Mouse (Mus musculus) kidney, postnatal 4 days (tissue): Measurements from ENCODE around the gene Ddx49.
A peak's percentile ranks its signal among the peaks of the same experiment; 100 is the strongest.

Experiments
- DNase-seq, 2 experiments: peaks; one replicate each; pipeline ENCODE4 v3.0.0; 2021; ENCODE audit warnings: mixed read lengths in 2 of 2

Gene Ddx49

DNA sequence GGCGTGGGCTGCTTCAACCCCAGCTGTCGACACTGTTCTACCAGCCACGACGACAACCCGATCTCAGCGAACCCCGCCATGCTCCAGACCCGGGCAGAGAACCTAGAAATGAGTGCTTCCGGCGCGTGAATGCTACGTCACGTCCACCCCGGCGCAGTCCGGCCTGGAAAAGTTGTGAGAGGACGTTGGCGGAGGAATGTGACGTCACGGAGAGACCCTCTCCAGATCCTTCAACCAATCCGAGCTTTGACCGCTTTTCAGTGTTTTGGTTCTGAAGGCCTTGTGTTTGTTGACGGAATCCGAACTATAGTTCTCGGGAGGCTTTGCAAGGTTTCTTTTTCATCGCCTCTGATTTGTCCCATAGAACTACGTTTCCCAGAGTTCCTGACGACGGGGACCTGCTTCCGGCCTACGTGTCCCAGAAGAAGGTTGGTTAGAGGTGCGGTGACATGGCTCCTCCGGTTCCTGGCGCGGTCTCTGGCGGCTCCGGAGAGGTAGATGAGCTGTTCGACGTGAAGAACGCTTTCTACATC lies at the start of gene Ddx49, which contains the start of gene Cope:
Gene Ddx49 (minus strand): TSS at position 132 of the 533 bp plus-strand sequence.
Gene Cope (plus strand): TSS at position 161 of the 533 bp plus-strand sequence.
- DNase-seq = peak; percentile 96 to 97

DNA sequence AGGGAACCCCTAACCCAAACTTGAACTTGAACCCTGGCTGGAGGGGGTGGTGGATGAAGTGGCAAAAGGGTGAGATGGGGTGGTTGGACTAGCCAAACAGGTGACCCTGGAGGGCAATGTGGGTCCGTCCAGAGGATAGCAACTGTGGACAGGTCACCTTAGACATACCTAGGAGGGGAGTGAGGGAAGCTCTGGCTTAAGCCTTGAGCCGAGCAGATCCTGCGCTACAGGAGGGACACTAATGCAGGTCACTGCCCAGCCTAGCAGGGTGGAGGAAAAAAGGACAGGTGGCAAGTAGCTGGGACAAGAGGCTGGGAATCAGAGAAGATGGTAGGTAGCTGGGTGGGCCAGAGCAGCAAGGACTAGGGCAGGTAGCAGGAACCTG lies 49.7 kb upstream of the Ddx49 start:
- no peak for DNase-seq

DNA sequence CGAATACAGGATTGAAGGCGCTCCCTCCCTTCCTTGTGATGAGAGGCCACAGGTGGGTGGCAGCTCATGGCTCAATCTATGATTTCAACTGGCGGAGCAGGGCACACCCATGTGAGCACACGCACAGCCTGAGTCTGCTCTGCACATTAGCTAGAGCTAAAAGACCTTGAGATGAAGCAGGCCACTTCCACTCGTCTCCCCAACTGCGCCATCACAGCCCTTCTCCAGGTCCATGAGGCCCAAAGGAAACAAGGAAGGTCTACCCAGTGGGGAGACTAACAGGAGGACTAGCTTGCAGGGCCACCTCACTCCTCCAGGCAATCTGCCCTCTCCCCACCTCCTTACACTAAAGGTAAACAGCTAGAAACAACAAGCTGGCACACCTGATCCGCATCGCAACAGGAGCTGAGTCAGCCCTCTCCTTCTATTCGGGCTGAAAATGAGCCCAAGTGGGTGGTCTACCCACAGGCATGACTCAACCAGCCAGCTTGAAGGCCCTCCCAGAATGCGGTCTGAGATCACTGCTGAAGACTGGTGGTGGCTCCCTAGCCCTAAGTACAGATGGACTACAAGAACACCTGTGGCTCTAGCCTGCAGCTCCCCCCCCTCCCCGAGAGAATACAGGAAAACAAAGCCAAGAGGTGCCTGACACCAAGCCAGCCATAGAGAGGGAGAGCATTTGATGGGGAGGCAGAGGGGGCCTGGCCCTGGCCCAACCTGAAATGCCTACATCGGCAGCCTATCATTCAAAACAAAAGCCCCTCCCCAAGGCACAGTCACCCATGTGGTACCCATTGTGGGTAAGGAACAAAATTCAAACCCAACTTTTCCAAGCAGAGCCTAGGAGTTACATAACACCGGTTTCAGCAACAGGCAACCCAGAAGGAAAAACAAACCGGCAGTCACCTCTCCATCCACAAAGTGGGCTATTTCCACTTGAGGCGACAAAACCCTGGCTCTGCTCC lies 49.0 kb upstream of the Ddx49 start:
- no peak for DNase-seq

DNA sequence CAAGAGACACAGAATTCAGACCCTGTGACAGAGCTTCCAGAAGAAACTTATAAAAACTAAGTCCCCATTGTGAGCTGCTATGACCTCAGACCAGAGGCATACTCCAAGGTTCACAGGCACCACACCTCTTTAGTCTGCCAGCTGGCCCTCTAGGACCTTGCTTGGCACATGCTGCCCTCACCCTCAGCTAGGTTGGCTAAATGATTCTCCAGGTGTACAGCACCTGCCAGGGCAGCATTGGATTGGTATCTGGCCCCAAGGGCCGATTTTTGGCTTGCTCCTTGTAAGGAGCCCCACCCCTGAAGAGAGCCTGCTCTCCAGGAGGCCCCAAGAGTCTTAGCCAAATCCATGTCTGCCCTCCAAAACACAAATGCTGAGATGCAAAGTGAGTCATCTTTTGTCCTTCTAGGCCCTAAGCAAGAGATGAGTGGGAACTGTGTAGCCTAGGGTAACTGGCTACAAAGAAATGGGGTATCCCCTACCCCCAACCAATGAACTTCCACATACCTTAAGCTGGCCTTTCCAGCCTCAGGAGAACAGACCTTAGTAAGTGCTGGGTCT lies 45.7 kb upstream of the Ddx49 start:
- DNase-seq = no peak

DNA sequence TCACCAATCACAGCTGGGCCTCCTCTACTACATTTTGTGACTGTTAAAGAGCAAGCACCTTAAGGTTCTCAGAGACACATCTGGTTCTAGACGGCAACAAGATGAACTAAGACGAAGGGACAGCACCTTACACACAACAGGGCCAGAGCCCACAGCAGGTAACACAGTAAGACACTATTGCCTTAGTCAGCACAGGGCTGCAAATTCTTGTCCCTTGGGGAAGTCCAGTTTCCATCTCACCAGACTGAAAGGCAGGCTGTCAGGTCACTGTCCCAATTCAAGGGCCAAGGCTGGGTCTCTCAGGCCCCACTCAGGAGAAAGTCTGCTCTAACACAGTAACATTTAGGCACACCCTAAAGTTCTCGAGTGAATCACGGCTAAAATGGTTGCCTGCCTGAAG lies 45.2 kb upstream of the Ddx49 start:
- DNase-seq = no peak

DNA sequence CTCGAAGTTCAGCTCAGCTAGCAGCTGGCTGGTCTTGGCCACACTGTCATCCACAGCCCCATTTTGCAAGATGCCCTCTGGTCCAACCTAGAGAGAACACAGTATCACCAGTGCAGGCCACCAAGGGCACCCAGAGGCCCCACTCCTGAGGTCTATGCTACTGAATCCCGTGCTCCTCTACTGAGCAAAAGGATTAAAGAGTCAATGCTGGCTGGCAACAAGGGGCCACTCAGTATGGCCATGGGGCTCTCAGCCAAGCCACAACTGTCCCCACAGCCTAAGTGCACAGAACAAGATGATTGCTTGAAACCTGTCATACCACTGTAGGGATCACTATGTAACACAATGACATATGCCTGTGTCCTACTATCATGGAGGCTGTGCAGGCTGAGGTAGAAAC lies 42.0 kb upstream of the Ddx49 start:
- DNase-seq = no peak

DNA sequence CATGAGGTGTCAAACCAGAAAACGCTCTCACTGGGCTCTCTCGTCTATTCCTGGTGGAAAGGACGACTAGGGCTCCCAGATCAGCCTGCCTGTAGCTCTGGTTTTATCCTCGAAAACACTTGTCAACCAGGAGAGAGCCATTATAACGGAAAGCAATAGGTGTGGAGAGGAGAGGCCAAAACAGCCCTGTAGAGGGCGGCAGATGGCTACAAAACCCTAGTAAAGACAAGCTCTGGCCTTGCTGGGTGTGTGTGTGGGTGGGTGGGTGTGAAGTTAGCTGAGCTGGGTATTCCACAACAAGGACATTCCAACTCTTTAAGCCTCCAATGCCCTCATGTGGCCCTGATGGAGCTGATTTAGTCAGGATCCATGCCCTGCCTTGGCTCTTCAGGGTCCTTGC lies 41.4 kb upstream of the Ddx49 start:
- peak; percentile 66 to 74 for DNase-seq

DNA sequence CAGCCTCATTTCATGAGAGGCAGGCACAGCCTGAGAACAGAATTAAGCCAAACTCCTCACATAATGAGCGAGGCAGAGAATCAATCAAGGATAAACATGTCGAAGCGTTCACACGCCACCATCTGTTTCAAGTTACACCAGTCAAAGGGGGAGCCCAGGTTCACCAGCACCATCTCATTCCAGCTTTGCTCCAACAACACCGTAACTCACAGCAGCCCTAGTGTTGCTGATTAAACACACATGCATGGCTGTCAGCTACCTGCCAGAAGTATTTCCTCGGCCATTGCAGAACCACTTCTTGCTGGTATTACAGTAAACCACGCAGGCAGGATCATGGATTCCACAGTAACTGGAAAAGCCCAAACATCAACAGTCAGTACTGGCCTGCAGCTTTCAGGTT lies 40.8 kb upstream of the Ddx49 start:
- DNase-seq = no peak

DNA sequence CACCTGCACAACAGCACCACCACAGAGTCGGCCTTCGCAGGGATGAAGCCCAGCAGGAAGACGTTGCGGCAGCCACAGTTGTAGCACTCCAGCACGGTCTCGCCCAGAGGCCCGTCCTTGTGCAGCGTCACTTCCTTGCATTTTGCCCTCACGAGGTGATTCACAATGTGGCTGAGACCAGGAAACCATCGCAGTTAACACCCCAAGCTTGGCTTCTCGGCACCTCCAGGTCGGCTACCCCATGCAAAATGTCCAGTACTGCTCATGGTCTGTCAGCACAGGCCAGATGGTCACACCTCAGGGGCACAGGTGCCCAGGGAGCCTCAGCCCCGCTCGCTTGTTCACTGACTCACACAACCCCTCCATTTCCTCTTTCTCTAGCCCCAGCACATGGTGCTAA lies 39.7 kb upstream of the Ddx49 start:
- no peak for DNase-seq

DNA sequence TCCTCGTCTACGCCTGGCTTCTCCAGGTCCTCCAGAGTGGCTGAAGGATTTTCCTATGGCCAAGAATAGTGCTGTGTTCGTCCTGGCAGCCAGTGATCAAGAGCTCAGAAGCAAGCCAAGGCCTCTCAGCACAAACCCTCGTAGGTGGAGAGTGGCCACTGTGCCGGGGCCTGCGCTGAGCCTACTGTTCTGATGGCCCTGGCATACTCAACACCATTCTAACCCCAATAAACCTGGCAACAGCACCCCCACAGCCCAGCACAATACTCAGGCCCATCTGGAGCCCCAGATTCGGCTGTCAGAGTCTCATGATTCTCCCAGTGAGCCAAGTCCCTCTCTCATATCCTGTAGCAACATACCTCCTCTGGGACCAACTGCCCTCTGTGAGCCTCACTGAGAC lies 38.4 kb upstream of the Ddx49 start:
- DNase-seq = no peak

DNA sequence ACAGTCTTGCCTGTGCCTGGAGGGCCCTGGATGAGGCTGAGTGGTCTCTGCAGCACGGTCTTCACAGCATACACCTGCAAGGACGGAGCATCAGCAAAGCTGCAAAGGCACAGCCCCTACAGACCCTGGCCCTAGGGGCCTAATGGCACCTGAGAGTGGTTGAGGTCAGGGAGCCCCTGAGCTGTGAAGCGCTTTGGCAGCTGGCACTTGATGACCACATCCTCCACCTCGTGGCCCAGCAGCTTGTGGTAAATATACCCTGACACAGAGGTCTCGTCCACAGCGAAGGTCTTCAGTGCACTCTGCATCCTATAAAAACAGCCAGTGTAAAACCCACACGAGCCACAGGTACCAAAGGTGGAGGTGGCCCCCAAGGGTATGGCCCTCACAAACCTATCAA lies 36.6 kb upstream of the Ddx49 start:
- no peak for DNase-seq

DNA sequence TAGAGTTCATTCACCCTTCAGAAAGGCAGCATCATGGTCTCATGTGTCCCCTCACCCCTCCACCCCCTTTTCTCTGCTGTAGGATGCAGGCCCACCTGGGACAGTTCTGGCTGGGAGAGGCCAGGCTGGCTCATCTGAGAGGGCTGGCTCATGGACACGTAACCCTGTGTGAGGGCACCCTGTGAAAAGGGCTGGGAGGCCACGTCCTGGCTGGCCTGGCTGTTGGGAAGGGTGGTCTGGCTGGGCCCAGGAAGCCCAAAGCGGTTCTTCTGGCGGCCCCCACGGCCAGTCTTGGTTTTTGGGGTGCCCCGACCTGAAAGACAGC lies 30.6 kb upstream of the Ddx49 start:
- no peak for DNase-seq

DNA sequence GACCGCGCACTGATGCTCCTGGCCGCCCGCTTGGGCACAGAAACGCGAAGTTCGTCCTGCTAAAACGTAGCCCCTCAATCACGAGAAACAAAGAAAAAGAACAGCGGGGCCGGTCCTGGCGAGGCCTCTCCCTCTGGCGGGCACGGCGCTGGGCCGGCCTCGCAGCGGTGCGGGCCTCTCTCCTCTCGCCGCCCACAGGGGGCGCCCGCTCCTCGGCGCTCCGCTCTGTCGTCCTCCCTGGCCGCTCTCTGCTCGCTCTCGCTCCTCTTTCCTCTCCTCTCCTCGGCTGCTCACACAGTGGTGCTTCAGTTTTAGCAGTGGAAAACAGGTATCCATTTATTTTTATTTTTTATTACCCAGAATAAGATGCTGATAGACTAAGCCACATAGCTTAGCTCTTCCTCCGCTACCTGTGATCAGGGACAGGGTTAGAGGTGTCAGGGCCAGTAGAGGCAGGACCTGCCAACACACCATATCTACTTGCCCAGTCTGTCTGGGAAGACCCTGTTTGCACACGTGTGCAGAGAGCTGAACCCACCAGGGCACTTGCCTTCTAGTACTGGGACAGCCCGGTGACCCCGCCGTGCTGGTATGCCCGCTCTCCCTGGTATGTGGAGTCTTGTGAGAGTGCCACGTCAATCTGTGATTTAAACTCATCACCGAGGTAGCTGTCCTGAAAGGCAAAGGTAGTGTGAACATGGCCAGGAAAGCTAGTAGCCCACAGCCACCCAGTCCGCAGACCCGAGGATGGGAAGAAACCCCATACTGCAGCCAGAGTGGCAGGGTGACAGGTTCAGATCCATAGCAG lies 30.0 kb upstream of the Ddx49 start:
- peak; percentile 84 to 89 for DNase-seq

DNA sequence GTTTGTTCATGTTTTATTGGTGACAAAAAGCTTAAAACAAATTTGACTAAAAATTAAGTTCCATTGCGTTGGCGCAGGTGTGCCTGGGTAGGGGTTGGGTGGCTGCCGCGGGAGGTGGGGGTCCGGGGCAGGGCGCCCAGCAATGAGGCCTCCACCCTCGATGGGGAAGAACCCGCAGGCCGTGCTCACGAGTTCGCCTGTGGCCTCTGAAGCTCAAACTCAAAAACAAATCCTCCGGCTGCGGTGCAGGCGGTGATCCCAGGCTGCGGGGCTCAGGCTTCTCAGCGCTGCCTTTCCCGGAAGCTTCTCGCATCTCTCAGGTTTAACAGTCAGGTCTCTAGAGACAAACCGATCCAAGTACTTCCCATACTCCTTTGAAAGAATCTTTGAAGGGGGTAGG lies 29.2 kb upstream of the Ddx49 start:
- DNase-seq = peak in 1 of 2 experiments; percentile 25

DNA sequence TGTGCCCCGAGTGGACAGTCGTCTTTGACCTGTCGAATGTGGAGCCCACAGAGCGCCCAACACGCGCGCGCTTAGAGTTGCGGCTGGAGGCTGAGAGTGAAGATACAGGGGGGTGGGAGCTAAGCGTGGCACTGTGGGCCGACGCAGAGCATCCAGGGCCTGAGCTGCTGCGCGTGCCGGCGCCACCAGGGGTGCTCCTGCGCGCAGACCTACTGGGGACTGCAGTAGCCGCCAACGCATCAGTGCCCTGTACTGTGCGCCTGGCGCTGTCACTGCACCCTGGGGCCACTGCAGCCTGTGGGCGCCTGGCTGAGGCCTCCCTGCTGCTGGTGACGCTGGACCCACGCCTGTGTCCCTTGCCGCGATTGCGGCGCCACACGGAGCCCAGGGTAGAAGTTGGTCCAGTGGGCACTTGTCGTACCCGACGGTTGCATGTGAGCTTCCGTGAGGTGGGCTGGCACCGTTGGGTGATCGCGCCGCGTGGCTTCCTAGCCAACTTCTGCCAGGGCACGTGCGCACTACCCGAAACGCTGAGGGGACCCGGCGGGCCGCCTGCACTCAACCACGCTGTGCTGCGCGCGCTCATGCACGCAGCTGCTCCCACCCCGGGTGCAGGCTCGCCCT lies 28.6 kb upstream of the Ddx49 start:
- DNase-seq = peak; percentile 81 to 89

DNA sequence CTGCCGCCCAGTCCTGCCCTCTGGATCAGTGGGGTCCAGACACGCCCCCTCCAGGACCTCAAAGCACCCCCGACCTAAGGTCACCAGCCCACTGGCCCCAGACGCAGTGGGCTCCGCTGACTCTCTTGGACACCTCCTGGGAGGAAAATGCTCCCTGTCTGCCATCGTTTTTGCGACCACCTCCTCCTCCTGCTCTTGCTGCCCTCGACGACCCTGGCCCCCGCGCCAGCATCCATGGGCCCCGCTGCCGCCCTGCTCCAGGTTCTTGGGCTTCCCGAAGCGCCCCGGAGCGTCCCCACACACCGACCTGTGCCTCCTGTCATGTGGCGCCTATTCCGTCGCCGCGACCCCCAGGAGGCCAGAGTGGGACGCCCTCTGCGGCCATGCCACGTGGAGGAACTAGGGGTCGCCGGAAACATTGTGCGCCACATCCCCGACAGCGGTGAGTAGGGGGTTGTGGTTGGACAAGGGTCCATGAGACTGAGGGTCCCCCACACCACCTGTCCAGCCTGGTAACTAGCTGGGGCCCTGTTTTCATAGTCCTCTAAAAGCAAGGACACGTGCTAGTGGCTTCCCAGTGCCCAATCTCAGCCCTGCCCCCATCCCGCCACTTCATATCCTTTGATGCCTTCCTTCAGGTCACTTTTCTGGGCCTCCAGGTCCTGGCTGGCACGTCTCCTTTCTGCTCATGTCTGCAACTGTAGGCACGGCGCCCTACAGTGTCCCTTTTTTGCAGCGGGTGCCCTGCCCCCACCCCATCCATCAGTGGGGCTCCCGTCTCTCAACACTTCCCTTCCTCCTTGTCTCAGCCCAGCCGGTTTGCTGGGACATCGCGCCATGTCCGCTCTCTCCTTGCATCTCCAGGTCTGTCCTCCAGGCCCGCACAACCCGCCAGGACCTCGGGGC lies 27.8 kb upstream of the Ddx49 start:
- DNase-seq = peak in 1 of 2 experiments; percentile 23

DNA sequence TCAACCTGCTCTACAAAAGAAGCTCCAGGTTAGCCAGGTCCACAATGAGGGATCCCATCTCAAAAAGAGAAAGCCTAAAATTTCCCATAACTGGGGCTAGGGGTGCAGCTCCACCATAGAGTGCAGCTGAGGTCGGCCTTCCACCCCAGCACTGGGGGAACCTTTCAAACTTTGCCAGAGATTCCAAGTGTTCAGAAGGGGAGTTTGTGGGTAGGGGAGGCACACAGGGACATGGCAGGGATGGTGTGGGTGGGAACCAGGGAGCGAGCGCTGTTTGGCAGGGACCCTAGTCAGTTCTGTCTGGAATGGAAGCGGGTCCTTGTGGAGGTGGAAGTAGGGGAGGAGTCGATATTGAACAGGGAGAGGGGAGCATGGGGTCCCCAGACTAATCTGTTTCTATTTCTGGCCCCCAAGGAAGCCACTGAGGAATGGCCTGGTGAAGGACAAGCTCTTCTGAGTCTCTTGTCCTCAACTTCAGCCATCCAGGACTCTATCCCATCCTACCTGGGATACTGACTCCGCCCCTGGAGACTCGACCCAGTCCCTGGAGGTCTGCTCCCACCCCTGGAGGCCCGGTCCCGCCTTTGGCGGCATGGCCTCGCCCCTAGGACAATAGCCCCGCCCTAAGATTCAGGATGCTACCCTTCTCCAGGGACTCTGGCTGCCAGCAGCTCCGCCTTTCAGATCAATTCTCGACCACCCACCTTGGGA lies 27.0 kb upstream of the Ddx49 start, which contains the start of gene Gdf1:
Gene Gdf1 (plus strand): TSS at position 694 of the 711 bp plus-strand sequence.
- DNase-seq = peak; percentile 31 to 47

DNA sequence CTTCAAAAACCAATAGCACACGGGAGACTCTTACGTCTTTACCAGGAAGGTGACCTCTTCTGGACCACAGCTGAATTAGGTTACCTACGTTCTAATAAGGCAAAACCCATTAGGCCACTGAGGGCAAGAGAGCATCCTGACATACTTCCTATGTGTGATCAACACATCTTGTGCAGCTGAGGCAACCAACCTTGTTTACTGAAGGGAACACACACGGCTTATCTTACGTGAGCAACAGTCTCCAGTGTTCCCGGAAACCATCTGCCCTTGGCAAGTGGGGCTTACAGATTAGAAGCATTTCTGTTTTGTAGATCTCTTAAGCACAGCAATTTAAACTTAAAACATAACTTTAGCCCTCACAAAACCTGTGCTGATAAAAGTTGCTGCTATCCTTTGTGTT lies 25.2 kb upstream of the Ddx49 start:
- no peak for DNase-seq

DNA sequence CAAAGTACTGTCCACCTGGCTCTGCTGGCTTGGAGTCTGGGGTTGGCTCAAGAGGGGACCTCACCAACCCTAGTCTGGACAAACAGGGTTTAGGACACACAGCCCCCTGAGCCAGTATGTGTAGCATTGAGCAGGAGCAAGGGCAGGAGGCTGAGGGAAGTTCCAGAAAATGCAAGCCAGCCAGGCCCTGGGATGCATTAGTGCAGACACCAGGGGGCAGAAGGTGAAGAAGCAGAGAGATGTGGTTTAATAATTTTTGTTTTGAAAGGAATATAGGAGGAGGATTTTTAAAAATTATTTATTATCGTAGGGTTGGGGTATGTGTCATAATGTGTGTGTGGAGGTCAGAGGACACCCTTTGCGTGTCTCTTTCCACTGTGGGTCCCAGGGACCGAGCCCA lies 21.4 kb upstream of the Ddx49 start:
- DNase-seq = no peak

DNA sequence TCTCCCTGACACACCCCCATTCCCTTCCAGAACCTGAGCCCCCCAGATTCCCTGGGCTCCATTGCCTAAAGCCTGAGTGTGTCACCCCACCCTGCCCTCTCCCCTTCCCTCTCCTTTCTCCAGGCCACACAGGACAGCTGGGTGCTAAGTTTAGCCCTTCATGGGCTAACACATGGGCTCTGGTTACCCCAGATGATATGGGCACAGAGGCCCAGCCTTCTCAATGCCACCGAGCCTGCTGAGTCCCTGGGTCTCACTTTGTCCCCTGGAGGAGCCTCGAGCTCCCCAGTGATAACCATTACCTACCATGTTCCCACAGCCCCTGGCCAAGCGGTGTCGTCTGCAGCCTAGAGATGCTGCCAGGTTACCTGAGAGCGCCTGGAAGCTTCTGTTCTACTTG lies 15.6 kb upstream of the Ddx49 start:
- DNase-seq = no peak
